8 mouse cellular contexts compared by ENCODE assay signal in the genomic region with DNA sequence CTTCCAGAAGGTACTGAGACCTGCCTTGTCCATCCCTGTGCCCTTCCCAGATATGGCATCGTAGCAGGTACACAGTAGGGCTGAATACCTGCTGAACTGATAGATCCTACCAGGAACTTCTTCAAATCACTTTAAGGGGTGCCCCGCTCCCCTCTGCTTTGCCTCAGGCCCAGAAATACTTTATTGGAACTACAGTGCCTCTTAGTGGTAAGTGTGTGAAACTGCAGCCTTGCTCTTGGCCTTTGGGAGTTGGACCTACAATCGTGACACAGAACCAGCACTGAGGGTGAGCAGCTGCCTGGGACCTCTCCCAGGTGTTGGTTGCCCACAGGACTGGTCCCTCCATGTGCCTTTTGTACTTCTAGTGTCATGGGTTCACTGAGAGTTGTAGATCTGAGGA. TPM values are rescaled to one million over a fixed set of nuclear protein-coding genes. Genes with fewer than 3 reads are reported as not detected.
DNase-seq lines count a peak whose midpoint lies in the region; ATAC-seq and TF ChIP-seq lines count a peak whose summit lies in the region.

No protein-coding gene starts in this region.

- H3K36me3 ChIP-seq in liver, postnatal 0 days (replicated peaks; ENCODE audit: insufficient read depth, low read length), result no peaks in the 10 kb centered on the region

- no peak overlapping the region for H3K4me2 ChIP-seq in liver, postnatal 0 days (ENCODE audit: low read depth, low read length)

- ATAC-seq in liver, postnatal 0 days, result no peak

- no peak overlapping the region for H3K9ac ChIP-seq in liver, postnatal 0 days (replicated peaks)

- no peak overlapping the region for H3K27ac ChIP-seq in liver, postnatal 0 days (ENCODE audit: low read depth)

- TF ChIP-seq CTCF in liver, postnatal 0 days (IDR thresholded peaks at IDR 0.05; ENCODE audit: low read depth), result peak; percentile 76

- no peak for TF ChIP-seq EP300 in liver, postnatal 0 days (IDR thresholded peaks at IDR 0.05; ENCODE audit: low read depth)

- no peaks in the 10 kb centered on the region for H3K9me3 ChIP-seq in liver, postnatal 0 days (ENCODE audit: low read length)

- H3K27me3 ChIP-seq in liver, postnatal 0 days (ENCODE audit: insufficient read depth, low read length), result no peaks in the 10 kb centered on the region

- 39% methylated on average over 3 of the region's 3 CpGs for WGBS in liver, postnatal 0 days (ENCODE audit: insufficient replicate concordance)

- H3K4me1 ChIP-seq in liver, postnatal 0 days (ENCODE audit: insufficient read depth), result peaks cover 3% of the 10 kb centered on the region; the same call in 1 of the 2 replicates

- no peak overlapping the region for H3K4me3 ChIP-seq in liver, postnatal 0 days (ENCODE audit: low read depth, low read length)

- DNase-seq in embryo, embryonic 10 days (ENCODE audit: low spot score), result peak; percentile 65
- no peak for DNase-seq in embryo, embryonic 9.5 days (ENCODE audit: extremely low spot score)
- DNase-seq in liver, postnatal 0 days, result peak; percentile 27
- DNase-seq in liver (no peak), R1 (ENCODE audit: low read depth, low spot score) (peak; percentile 36)
- DNase-seq in layer of hippocampus, adult 9-10 months (ENCODE audit: low spot score), result peak; percentile 43
- no peak for DNase-seq in ovary, adult 18-20 months (ENCODE audit: low spot score)
- no peak for DNase-seq in gastrocnemius, postnatal 10 days

RNA-seq across cellular contexts. Expression of a gene that starts 16.8 kb away (rescaled TPM):
- 0.04 TPM in 1 of 2 replicates, not detected in the other for polyA plus RNA-seq in liver, postnatal 0 days (2015; fragmentation: Nextera tagmentation; extraction: Ambion mirVana)
- under 1 TPM; 0.78 to 0.81 TPM for total RNA-seq in gastrocnemius, postnatal 10 days (2021)

Comparison
In these comparisons a context has a peak if more than half of its experiments do, and no peak if none do; other contexts are left out.
1. DNase-seq: peak in embryo, embryonic 10 days (single experiment), liver, postnatal 0 days (single experiment), R1 (single experiment) and layer of hippocampus, adult 9-10 months (single experiment); none in embryo, embryonic 9.5 days (single experiment), liver (single experiment), ovary, adult 18-20 months (single experiment) and gastrocnemius, postnatal 10 days (single experiment).